Mouse (Mus musculus): ENCODE results near the gene Cx3cr1. TPM values are rescaled to one million over a fixed set of nuclear protein-coding genes. Genes with fewer than 3 reads are reported as not detected.

Gene Cx3cr1
- polyA plus RNA-seq, 1 experiment = 14.4 TPM

GRCm38 (mm10) chr9:119902410-119903151 lies 167.1 kb downstream of the Cx3cr1 start:
- Histone ChIP-seq H3K27ac (ENCODE audit: insufficient read depth, low read length) (no peak overlapping the region), H3K27me3 (ENCODE audit: control insufficient read depth, insufficient read depth, low read length) (no peaks in the 10 kb centered on the region), H3K4me1 (ENCODE audit: control insufficient read depth, insufficient read depth, insufficient read length) (no peaks in the 10 kb centered on the region), H3K4me3 (ENCODE audit: extremely low read depth, insufficient read depth, insufficient read length) (no peak overlapping the region), H3K36me3 (ENCODE audit: control insufficient read depth, insufficient read depth, low read length) (peaks cover 20% of the 10 kb centered on the region)
- TF ChIP-seq CTCF (IDR thresholded peaks at IDR 0.05; ENCODE audit: extremely low read depth, insufficient read depth, insufficient read length, insufficient replicate concordance) (no peak), POLR2A (IDR thresholded peaks at IDR 0.05; ENCODE audit: low read depth, low read length) (no peak)
- WGBS = 88% methylated on average over 12 of the region's 12 CpGs
- DNase-seq (ENCODE audit: low read depth in 1 of 2, low spot score in 2 of 2) = no peak

GRCm38 (mm10) chr9:119899446-119899845 lies 170.2 kb downstream of the Cx3cr1 start:
- DNase-seq (ENCODE audit: low read depth in 1 of 2, low spot score in 2 of 2) = no peak
- TF ChIP-seq CTCF (IDR thresholded peaks at IDR 0.05; ENCODE audit: extremely low read depth, insufficient read depth, insufficient read length, insufficient replicate concordance) (no peak), POLR2A (IDR thresholded peaks at IDR 0.05; ENCODE audit: low read depth, low read length) (no peak)
- 82% methylated on average over 2 of the region's 2 CpGs for WGBS

GRCm38 (mm10) chr9:119895040-119895721 lies 174.5 kb downstream of the Cx3cr1 start:
- peak overlapping the region; percentile 84 for H3K4me3 ChIP-seq (ENCODE audit: extremely low read depth, insufficient read depth, insufficient read length)
- H3K36me3 ChIP-seq (ENCODE audit: control insufficient read depth, insufficient read depth, low read length) = no peaks in the 10 kb centered on the region
- no peaks in the 10 kb centered on the region for H3K27me3 ChIP-seq (ENCODE audit: control insufficient read depth, insufficient read depth, low read length)
- TF ChIP-seq CTCF (IDR thresholded peaks at IDR 0.05; ENCODE audit: extremely low read depth, insufficient read depth, insufficient read length, insufficient replicate concordance) (no peak), POLR2A (IDR thresholded peaks at IDR 0.05; ENCODE audit: low read depth, low read length) (no peak)
- H3K4me1 ChIP-seq (ENCODE audit: control insufficient read depth, insufficient read depth, insufficient read length) = peaks cover 6% of the 10 kb centered on the region; the same call in 1 of the 2 replicates
- DNase-seq (ENCODE audit: low read depth in 1 of 2, low spot score in 2 of 2) = peak in 1 of 2 experiments; percentile 44
- under 1% methylated on average over 65 of the region's 71 CpGs for WGBS
- H3K27ac ChIP-seq (ENCODE audit: insufficient read depth, low read length) = peak overlapping the region; percentile 79

More at GRCm38 (mm10) chr9:119899446-119899845, 170.2 kb downstream of the Cx3cr1 start:
- Histone ChIP-seq H3K4me1 (ENCODE audit: control insufficient read depth, insufficient read depth, insufficient read length) (peaks cover 6% of the 10 kb centered on the region; the same call in 1 of the 2 replicates), H3K27ac (ENCODE audit: insufficient read depth, low read length) (no peak overlapping the region), H3K36me3 (ENCODE audit: control insufficient read depth, insufficient read depth, low read length) (peaks cover 6% of the 10 kb centered on the region; the same call in 1 of the 2 replicates), H3K4me3 (ENCODE audit: extremely low read depth, insufficient read depth, insufficient read length) (no peak overlapping the region), H3K27me3 (ENCODE audit: control insufficient read depth, insufficient read depth, low read length) (no peaks in the 10 kb centered on the region)

GRCm38 (mm10) chr9:119894339-119895009 lies 175.2 kb downstream of the Cx3cr1 start, which contains the start of gene Wdr48:
Gene Wdr48 (plus strand): TSS chr9:119894878.
- H3K27ac ChIP-seq (ENCODE audit: insufficient read depth, low read length) = peak within 1 kb of the TSS; percentile 79
- no peaks in the 10 kb centered on the region for H3K36me3 ChIP-seq (ENCODE audit: control insufficient read depth, insufficient read depth, low read length)
- peaks cover 6% of the 10 kb centered on the region; the same call in 1 of the 2 replicates for H3K4me1 ChIP-seq (ENCODE audit: control insufficient read depth, insufficient read depth, insufficient read length)
- WGBS = 4% methylated on average over 34 of the region's 34 CpGs
- DNase-seq (ENCODE audit: low read depth in 1 of 2, low spot score in 2 of 2) = peak; percentile 96 to 99
- peak within 1 kb of the TSS; percentile 84 for H3K4me3 ChIP-seq (ENCODE audit: extremely low read depth, insufficient read depth, insufficient read length)
- H3K27me3 ChIP-seq (ENCODE audit: control insufficient read depth, insufficient read depth, low read length) = no peaks in the 10 kb centered on the region
- TF ChIP-seq CTCF (IDR thresholded peaks at IDR 0.05; ENCODE audit: extremely low read depth, insufficient read depth, insufficient read length, insufficient replicate concordance) (no peak), POLR2A (IDR thresholded peaks at IDR 0.05; ENCODE audit: low read depth, low read length) (peak; percentile 42; the same call in 1 of the 2 replicates)

- H3K4me1 ChIP-seq (ENCODE audit: control insufficient read depth, insufficient read depth, insufficient read length) = peaks cover 6% of the 10 kb centered on the region; the same call in 1 of the 2 replicates
- H3K4me3 ChIP-seq (ENCODE audit: extremely low read depth, insufficient read depth, insufficient read length) = no peak overlapping the region
- WGBS = 89% methylated on average over 5 of the region's 5 CpGs
- H3K27ac ChIP-seq (ENCODE audit: insufficient read depth, low read length) = no peak overlapping the region
- DNase-seq (ENCODE audit: low read depth in 1 of 2, low spot score in 2 of 2) = no peak
- no peak for TF ChIP-seq CTCF (IDR thresholded peaks at IDR 0.05; ENCODE audit: extremely low read depth, insufficient read depth, insufficient read length, insufficient replicate concordance)
- TF ChIP-seq POLR2A (IDR thresholded peaks at IDR 0.05; ENCODE audit: low read depth, low read length) = no peak
- no peaks in the 10 kb centered on the region for H3K27me3 ChIP-seq (ENCODE audit: control insufficient read depth, insufficient read depth, low read length)
- no peaks in the 10 kb centered on the region for H3K36me3 ChIP-seq (ENCODE audit: control insufficient read depth, insufficient read depth, low read length)
These were observed 175.8 kb downstream of the Cx3cr1 start for GRCm38 (mm10) chr9:119893881-119894280.

GRCm38 (mm10) chr9:119890692-119891091 lies 179.0 kb downstream of the Cx3cr1 start:
- Histone ChIP-seq H3K4me3 (ENCODE audit: extremely low read depth, insufficient read depth, insufficient read length) (no peak overlapping the region), H3K36me3 (ENCODE audit: control insufficient read depth, insufficient read depth, low read length) (no peaks in the 10 kb centered on the region), H3K27ac (ENCODE audit: insufficient read depth, low read length) (no peak overlapping the region), H3K4me1 (ENCODE audit: control insufficient read depth, insufficient read depth, insufficient read length) (peaks cover 4% of the 10 kb centered on the region; the same call in 1 of the 2 replicates), H3K27me3 (ENCODE audit: control insufficient read depth, insufficient read depth, low read length) (no peaks in the 10 kb centered on the region)
- no peak for TF ChIP-seq POLR2A (IDR thresholded peaks at IDR 0.05; ENCODE audit: low read depth, low read length)
- TF ChIP-seq CTCF (IDR thresholded peaks at IDR 0.05; ENCODE audit: extremely low read depth, insufficient read depth, insufficient read length, insufficient replicate concordance) = peak; percentile 28; the same call in 1 of the 2 replicates
- DNase-seq (ENCODE audit: low read depth in 1 of 2, low spot score in 2 of 2) = peak; percentile 27 to 30
- 72% methylated on average over 2 of the region's 2 CpGs for WGBS

All from spleen, adult 2 months (tissue).